Mouse (Mus musculus): ENCODE measurements around the gene Gstt1.

The Gstt1 gene

DNA sequence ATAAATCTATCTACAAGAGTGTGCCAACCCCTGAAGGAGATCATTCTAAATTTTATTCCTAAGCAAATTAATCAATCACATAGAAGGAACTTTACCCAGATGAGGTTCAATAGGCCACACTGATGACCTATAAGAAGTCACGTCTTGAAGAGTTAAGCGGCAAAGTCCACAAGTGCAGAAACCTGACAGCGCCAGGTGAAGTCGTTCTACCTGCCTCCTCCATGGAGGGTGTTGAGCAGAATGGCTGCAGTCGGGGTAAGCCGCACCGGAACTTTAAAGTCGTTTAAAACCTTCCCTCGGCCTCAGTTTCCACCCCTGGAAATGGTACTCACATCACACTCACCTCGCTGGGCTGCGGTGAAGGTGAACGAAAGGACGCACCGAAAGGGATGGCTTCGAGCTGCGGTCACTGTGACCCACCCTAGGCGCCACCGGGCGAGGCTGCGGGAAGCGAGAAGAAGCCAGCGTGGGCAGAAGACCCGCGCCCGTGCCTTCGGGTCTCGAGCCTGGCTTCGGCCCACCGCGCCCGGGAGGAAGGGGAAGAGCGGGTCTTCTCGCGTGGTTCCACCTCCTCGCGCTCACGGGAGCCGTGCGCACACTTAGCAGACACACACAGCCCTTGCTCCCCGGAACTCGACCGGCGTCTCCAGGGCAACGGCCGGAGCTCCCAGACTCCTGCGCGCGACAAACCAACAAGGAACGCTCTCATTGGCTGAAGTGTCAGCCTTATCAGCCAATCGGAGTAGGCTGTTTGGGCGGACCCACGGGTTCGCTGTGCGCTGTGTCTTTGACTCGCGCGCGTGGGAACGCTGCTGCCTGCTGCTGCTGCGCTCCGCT is 34.5 kb downstream of the Gstt1 start, which contains the start of gene Cabin1:
TSS of gene Cabin1 (minus strand) at position 660 of the 837 bp plus-strand sequence.
- DNase-seq (ENCODE audit: low spot score) = peak; percentile 99

DNA sequence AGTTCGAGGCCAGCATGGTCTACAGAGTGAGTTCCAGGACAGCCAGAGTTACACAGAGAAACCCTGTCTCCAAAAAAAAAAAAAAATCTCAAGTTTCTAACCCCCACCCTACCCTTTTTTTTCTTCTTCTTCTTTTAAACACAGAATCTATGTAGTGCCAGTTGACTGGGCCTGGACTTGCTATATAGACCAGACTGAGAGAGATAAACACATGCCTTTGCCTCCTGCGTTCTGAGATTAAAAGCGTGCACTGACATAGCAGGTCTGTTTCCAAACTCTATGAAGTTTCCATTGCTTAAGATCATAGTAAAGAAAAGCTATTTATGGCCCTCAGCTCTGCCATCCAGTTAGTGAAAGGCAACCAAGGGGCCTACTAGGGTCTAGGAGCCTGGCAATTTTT is 36.0 kb downstream of the Gstt1 start:
- no peak for DNase-seq (ENCODE audit: low spot score)

DNA sequence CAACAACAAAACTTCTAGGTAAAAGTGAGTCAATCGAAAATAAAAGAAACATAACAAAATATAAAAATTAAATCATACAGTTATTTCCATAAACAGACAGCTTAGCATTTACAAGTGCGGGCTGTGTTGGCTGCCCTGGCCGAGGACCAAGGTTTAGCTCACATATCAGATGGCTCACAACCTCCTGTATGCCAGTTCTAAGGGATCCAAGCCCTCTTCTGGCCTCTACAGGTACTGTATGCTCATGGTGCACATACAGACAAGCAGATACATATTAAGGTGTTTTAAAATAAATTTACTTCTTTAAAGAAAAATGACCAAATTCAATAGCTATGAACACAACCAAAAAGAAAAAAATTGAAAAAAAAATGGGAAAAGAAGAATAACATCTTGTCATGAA is 38.1 kb downstream of the Gstt1 start:
- no peak for DNase-seq (ENCODE audit: low spot score)

DNA sequence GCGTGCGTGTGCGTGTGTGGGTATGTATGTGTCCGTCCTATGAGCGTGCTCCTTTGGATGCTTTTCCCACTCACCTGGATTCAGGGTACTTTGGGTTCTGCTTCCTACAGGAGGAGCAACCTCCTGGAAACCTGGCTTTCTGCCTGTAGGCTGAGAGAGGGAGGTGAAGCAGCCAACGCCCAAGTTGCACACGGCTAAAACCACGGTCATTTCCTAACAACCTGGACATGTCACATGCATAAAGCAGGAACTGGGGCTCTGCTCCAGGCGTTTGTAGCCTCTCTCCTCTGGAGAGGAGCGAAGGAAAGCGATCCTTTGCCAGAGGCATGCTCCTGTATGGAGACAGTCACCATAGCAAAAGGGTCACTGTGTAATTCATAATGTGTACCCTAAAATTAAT is 41.7 kb downstream of the Gstt1 start:
- DNase-seq (ENCODE audit: low spot score) = no peak

DNA sequence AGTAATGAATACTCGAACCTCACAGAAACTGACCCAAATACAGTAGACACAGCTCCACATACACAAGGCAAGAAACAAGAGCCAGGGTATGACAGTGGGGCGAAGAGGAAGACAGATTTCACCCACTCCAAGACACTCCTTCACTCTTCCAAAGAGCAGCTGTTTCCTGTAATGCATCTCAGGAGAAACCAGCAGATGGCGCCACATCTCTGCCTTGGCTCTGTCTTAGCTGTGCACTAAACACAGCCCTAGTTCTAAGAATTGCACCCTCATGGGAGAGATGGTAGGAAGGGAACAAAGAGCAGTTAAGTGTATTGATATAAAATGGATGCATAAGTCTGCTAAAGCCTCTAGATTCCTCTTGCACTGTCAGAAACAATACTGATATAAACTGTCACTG is 54.4 kb downstream of the Gstt1 start:
- DNase-seq (ENCODE audit: low spot score) = peak; percentile 75

DNA sequence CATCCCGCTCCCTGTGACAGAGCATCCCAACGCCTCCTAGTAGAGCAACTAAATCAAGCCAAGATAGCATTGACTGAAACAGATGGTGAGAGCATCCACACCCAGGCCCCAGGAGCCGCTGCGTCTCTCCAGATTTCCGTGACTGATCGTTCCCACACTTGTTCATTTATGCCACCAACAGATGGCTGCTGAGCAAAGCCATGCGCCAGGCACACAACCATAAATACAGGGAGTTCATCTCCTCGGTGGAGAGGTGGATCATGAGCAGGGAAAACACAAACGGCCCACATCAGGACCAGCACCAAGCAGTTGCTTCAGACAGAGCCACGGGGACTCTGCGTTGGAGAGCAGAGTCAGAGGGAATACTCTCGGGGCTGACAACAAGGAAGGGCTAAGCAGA is 55.0 kb downstream of the Gstt1 start:
- DNase-seq (ENCODE audit: low spot score) = no peak

DNA sequence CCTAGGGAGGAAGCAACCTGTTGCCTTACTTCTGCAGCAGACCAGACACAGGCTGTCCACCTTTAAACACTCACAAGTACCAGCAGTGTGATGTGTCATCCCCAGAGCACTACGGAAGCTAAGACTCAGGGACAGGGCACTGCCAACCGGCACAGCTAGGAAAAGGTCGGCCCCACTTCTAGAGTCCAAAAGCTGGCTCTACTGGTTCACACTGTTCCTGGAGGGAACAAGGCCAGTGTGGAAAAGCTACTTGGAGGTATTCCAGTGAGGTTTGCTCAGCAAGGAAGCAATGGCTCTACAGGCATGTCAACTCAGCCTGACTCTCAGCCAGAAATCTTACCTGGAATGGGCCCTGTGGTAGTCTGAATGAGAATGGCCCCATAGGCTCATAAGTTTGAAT is 57.5 kb downstream of the Gstt1 start:
- no peak for DNase-seq (ENCODE audit: low spot score)
